Comparison of ENCODE assay signal across 26 mouse cellular contexts in genomic region chr10:120561821-120562220, GRCm38 (mm10).
DNase-seq lines count a peak whose midpoint lies in the region; ATAC-seq lines count a peak whose summit lies in the region.
"Had no signal": no experiment of that assay in that cellular context is flagged by ENCODE, and none has a peak within 500 bp of the region (broad histone marks: within the 10 kb centered on the region; RNA-seq: fewer than 3 reads in every experiment).

No protein-coding gene starts in this region.

- H3K36me3 ChIP-seq in kidney, embryonic 14.5 days (ENCODE audit: control insufficient read depth, insufficient read depth, low read length) = no peaks in the 10 kb centered on the region
- H3K36me3 ChIP-seq: embryonic facial prominence, embryonic 12.5 days; embryonic facial prominence, embryonic 15.5 days; G1E; heart, embryonic 10.5 days; heart, embryonic 13.5 days; hindbrain, embryonic 12.5 days; hindbrain, embryonic 15.5 days had no signal

- peak; percentile 48 for DNase-seq in kidney, adult 11 months
- DNase-seq in kidney, adult 8-10 months = peak; percentile 39 to 45
- DNase-seq in kidney, postnatal 4 days = no peak
- DNase-seq in kidney, postnatal 14 days = peak; percentile 4
- peak; percentile 46 to 58 for DNase-seq in kidney, postnatal 36 days
- no peak for DNase-seq in cerebellum, postnatal 25 days
- DNase-seq: adrenal gland, postnatal 10 days; adrenal gland, postnatal 36 days; B cell, adult 2 months; cerebellum, adult 18-20 months; cerebellum, adult 9-10 months; cerebellum, postnatal 14 days; gastrocnemius, postnatal 25 days; heart, adult 2 months; heart, postnatal 14 days had no signal

- no peak overlapping the region for H3K4me2 ChIP-seq in kidney, embryonic 14.5 days (replicated peaks; ENCODE audit: low read depth, low read length)
- H3K4me2 ChIP-seq: embryonic facial prominence, embryonic 12.5 days; embryonic facial prominence, embryonic 15.5 days; heart, embryonic 13.5 days; hindbrain, embryonic 12.5 days; hindbrain, embryonic 15.5 days had no signal

- H3K9me3 ChIP-seq in kidney, embryonic 14.5 days (ENCODE audit: control insufficient read depth, low read length) = no peaks in the 10 kb centered on the region
- H3K9me3 ChIP-seq: embryonic facial prominence, embryonic 15.5 days; heart, embryonic 10.5 days; hindbrain, embryonic 15.5 days had no signal

- no peak overlapping the region for H3K9ac ChIP-seq in kidney, embryonic 14.5 days (ENCODE audit: low read depth, low read length)
- H3K9ac ChIP-seq: embryonic facial prominence, embryonic 12.5 days; embryonic facial prominence, embryonic 15.5 days; heart, embryonic 13.5 days; hindbrain, embryonic 12.5 days; hindbrain, embryonic 15.5 days had no signal

- WGBS in kidney, embryonic 14.5 days = 88% methylated on average over 5 of the region's 5 CpGs

- no peaks in the 10 kb centered on the region for H3K27me3 ChIP-seq in kidney, embryonic 14.5 days (ENCODE audit: control insufficient read depth, insufficient read depth, low read length)
- H3K27me3 ChIP-seq: CH12.LX; embryonic facial prominence, embryonic 12.5 days; embryonic facial prominence, embryonic 15.5 days; Patski had no signal

- H3K4me3 ChIP-seq in kidney, embryonic 14.5 days (ENCODE audit: low read length) = no peak overlapping the region
- H3K4me3 ChIP-seq: embryonic facial prominence, embryonic 12.5 days; embryonic facial prominence, embryonic 15.5 days; heart, adult 2 months; heart, embryonic 10.5 days; heart, embryonic 13.5 days; hindbrain, embryonic 12.5 days; hindbrain, embryonic 15.5 days had no signal

- no peak overlapping the region for H3K27ac ChIP-seq in kidney, embryonic 14.5 days (ENCODE audit: low read depth, low read length)
- H3K27ac ChIP-seq: embryonic facial prominence, embryonic 12.5 days; embryonic facial prominence, embryonic 15.5 days; heart, adult 2 months; heart, embryonic 10.5 days; heart, embryonic 13.5 days; hindbrain, embryonic 12.5 days; hindbrain, embryonic 15.5 days had no signal

- ATAC-seq in kidney, embryonic 14.5 days (ENCODE audit: low FRiP score, low TSS enrichment) = no peak
- ATAC-seq: forebrain, embryonic 14.5 days; Patski had no signal

- H3K4me1 ChIP-seq in kidney, embryonic 14.5 days (ENCODE audit: control insufficient read depth, insufficient read depth, low read length) = peaks cover 9% of the 10 kb centered on the region; the same call in 1 of the 2 replicates

Comparison
In these comparisons a context has a peak if more than half of its experiments do, and no peak if none do; other contexts are left out.
1. DNase-seq: peak in kidney, adult 11 months (single experiment), kidney, adult 8-10 months (2 of 2), kidney, postnatal 14 days (single experiment) and kidney, postnatal 36 days (2 of 2); none in kidney, postnatal 4 days (0 of 2) and cerebellum, postnatal 25 days (0 of 2).